Mouse (Mus musculus) heart, postnatal 10 days (tissue): ENCODE measurements around the gene Igfbpl1. TPM values are rescaled to one million over a fixed set of nuclear protein-coding genes. Genes with fewer than 3 reads are reported as not detected.

Experiments used
- DNase-seq, 2 experiments: peaks; one replicate each; pipeline ENCODE4 v3.0.0; 2021
- intact Hi-C: fragments of 180-260 bp; cut with DNase I; formaldehyde crosslinking; loops from one replicate; pipeline ENCODE4 v1.15.1; 2025
- total RNA-seq, 2 experiments: library from RNA; stranded (reverse); gene quantifications; 2 replicates each; pipeline ENCODE4 v1.2.3; 2021

Gene Igfbpl1
- total RNA-seq, 2 experiments from 2014 or later = 2.6 to 3.8 TPM

DNA sequence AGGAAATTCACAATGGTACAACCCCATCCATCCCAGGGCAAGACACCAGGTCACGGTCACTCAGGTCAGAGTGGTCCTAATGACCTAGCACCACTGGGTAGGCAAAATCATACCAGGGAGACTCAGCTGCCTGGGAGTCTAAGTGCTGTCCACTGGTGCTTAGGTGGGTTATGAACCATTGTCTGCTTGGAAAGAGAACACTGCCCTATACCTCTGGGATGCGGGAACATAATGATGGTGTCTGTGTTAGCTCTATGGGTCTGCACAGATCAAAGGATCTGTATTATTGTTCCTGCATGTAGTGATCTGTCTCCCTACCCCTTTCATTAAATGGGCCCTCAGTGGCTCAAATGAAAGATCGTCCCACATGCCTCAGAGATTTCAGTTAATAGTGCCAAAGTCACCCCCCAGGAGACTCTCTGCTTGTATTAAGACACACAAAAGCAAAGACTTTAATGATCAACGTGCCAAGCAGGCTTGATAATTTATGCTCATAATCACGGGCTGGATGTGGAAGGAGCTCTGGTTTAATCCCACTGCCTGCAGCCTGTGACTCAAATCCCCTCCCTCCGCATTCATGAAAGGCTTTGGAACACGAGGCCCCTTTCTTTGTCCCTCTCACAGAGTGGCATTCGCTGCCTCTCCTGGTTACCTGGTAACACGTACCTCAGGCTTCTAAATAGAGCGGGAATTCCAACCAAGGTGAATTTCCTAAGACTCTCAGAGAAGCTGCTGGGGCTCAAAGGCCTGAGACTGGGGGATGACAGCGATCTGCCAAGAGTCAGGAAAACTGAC lies 3.7 kb downstream of the Igfbpl1 start:
- intact Hi-C loops = no loop called here
- DNase-seq = no peak

DNA sequence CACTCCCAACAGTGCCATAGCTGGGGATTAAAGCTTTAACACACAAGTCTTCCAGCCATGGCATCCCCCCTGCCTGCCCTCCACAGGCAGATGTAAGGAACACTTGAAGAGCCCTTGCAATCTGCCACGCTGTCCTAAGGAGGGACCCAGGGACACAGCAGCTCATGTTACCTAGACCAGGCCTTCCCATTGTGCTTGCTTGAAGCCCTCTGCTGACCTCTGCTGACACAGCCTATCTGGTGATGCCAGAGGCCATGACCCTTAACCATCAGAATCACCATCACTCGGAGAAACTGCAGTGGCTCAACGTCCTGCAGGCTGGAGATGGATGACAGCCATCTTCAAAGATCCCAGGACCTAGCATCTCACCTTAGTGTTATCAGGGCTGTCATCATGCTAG lies 4.7 kb downstream of the Igfbpl1 start:
- intact Hi-C loops = loop anchor here (2.0 kb wide), 1 partner anchor 33 kb away; no protein-coding TSS in a partner anchor
- DNase-seq = no peak

DNA sequence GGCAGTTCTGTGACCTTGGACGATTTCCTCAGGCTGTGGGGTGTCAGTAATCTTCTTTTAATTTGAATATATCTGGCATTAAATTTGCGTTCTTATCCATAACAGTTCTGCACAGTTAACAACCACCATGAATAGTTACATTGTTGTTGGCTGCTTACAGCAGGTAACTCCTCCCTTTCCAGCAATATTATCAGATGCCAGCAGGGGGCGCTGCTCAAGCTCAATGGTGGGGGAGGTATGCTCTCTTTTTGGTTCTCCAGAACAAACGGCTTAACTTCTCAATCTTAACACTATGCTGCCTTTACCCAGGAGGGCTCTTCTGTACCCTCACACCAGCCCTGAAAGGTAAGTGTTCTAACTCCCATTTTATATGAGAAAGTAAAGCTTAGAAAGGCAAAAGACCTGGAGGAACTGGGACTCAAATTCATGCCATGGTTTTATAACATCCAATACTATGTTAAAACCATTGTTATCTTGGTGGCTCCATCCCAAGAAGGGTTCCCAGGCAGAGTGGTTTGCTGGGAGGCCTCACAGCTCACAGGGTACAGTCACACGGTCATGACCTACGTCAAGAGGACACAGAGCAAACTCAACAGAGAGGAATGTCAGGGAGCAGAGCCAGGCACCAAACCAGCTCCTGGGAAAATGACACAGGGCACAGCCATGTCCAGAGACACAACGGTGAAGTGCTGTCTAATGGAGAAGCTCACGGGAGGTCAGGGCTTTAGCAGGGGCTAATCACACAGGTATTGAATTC lies 6.5 kb downstream of the Igfbpl1 start:
- peak; percentile 75 to 85 for DNase-seq
- intact Hi-C loops = loop anchor here (2.0 kb wide), 1 partner anchor 35 kb away; no protein-coding TSS in a partner anchor

DNA sequence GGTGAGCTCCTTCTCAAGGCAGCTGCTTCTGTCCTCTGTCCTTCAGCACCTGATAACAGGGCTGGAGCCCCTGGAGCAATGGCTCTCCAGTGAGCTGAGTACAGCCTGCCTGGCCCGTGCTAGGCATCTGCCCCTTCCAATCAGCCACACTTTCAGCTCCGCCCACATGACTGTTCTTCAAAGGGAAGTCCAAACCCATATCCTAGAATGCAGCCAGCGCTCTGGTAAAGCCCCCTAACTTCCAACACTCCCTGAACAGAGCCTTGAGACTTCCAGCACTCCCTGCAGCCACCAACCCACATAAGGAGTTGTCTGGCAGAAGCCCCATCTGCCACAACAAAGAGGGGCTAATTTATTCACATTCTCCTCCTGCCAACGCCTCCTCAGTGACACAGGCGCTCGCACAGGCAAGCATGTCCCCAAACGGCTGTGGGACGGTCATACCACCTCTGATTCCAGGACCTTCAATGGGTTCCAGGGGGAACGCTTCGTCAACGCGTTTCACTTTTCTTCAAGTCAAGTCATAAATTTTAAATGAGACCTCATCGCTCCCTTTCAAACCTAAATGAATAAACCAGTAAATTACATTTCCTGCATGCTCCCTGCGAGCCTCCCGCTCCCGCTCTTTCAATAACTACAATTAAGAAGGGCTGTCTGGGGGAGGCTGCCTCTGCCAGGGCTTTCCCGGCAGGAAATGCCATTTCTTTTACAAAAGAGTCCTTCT lies 7.4 kb downstream of the Igfbpl1 start:
- intact Hi-C loops = loop anchor here (5.0 kb wide), 2 partner anchors 402 to 532 kb away; no protein-coding TSS in a partner anchor
- peak; percentile 71 to 74 for DNase-seq

DNA sequence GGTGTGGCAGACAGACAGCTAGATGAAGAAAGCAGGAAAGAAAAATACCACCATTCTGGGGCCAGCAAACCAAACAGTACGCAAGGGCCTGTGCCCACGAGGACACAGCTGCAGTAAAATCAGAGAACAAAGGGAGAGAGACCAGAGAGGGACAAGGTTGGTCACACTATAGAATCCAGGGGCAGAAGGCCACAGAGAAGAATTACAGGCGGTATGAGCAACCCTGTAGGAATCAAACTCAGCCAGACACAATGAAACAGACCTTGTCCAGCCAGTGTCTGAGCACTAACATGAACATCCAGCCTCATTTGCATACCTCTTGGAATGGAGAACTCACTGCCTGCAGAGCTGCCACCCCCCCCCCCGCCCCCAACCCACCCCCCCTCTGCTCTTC lies 7.9 kb downstream of the Igfbpl1 start:
- intact Hi-C loops = loop anchor here (5.0 kb wide), 2 partner anchors 402 to 532 kb away; no protein-coding TSS in a partner anchor
- DNase-seq = no peak

DNA sequence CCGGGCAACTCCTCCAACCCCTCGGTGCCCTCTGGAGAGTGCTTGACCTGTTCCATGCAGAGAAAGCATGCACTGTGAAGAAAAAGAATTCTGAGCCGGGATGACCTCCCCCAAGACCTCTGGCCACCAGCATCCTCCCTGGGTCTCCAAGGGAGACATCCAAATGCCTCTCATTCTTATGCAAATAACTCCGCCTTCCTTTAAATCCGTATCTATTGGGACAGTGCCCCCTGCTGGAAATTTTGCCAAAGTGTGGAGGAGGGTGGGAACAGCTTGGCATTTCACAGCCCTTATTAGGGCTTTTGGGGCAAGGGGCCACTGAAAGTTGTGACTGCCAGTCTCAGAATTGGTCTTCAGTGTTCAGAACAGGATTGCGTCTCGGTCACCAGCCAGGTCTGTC lies 11.2 kb downstream of the Igfbpl1 start:
- intact Hi-C loops = loop anchor here (5.0 kb wide), 2 partner anchors 398 to 528 kb away; no protein-coding TSS in a partner anchor
- peak; percentile 52 to 72 for DNase-seq

DNA sequence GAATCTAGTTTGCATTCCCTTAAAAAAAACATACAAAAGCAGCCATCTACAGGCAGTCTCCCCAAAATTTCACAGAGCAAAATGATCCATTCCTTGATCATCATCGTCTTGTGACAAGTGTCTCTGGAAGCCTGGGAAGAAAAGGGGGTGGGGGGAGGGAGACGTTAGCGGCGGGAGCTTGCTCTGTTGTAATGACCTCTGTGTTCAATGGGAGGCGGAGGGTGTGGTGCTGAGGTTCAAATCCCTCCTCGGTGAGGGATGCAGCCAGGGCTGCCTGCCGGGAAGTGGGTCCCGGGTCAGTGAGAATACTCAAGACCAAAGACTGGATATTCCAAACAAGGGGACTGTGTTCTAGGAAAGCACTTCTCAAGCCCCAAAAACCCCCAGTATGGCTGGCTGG lies 15.5 kb downstream of the Igfbpl1 start:
- intact Hi-C loops = no loop called here
- DNase-seq = no peak

DNA sequence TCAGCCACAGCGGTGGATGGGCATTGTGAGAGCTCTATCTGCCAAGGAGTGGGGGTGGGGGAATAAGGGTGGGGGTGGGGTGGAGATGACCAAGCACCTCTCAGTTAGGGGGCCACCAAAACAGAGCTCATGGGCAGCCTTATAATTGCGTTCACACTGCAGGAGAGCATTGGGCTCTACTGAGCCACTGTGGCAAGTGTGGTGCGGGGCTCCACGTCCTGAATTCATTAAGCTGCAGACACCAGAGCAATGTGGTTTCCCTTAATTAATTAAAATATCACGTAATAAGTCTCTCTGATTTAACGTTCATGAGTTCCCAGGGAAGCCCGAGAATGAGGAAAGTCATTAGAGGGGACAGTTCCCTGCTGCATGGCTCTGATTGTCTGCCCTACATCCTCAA lies 18.7 kb downstream of the Igfbpl1 start:
- DNase-seq = no peak
- intact Hi-C loops = no loop called here

DNA sequence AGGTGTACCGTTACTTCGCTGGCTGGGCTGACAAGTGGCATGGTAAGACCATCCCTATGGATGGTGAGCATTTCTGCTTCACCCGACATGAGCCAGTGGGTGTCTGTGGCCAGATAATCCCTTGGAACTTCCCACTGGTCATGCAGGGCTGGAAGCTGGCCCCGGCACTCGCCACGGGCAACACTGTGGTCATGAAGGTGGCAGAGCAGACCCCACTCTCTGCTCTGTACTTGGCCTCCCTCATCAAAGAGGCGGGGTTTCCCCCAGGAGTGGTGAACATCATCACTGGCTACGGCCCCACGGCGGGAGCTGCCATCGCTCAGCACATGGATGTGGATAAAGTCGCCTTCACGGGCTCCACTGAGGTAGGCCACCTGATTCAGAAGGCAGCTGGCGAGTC lies 23.8 kb downstream of the Igfbpl1 start:
- DNase-seq = no peak
- intact Hi-C loops = no loop called here

DNA sequence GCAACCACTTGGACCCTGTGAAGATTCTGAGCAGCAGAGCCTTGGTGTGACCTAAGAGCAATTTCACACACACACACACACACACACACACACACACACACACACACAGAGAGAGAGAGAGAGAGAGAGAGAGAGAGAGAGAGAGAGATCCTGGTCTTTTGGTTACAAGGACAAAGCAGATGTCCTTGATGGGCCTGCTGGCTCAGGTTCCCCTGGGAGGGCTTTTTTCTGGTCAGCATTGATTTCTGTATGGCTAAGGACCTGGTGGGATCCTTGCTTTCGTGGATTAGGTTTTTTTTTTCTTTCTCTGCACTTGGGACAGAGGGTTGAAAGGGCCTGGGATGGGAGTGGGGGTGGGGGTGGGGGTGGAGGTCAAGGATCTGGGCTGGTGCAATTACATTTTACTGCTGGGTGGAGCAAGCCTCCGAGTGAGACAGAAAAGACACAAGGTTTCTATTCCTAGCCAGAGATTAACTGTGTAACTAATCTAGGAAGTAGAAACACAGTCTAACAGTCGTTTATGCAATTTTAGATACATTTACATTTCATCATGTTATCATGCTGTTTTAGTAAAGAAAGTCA lies 26.7 kb downstream of the Igfbpl1 start:
- no peak for DNase-seq
- intact Hi-C loops = no loop called here

DNA sequence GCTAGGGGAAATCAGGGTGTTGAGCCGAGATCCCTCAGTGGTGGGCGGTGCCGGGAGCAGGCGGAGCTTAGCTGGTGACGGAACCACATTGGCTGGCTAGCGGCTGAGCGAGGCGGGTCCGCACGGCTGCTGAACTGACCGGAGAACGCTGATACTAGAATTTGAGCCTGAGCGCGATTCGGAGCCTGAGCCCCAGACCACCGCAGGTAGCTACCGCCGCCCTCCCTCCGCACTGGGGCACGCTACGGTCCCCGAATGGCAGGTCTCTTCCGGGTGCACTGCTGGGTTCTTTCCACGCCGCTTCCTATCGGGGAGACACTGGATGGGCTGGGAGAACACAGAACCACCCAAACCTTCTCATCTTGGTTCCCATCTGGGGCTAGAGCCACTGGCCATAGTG lies 27.8 kb downstream of the Igfbpl1 start, which contains the start of gene Aldh1b1:
TSS of gene Aldh1b1 (plus strand) at position 59 of the 400 bp plus-strand sequence.
- intact Hi-C loops = no loop called here
- DNase-seq = peak; percentile 80 to 81

DNA sequence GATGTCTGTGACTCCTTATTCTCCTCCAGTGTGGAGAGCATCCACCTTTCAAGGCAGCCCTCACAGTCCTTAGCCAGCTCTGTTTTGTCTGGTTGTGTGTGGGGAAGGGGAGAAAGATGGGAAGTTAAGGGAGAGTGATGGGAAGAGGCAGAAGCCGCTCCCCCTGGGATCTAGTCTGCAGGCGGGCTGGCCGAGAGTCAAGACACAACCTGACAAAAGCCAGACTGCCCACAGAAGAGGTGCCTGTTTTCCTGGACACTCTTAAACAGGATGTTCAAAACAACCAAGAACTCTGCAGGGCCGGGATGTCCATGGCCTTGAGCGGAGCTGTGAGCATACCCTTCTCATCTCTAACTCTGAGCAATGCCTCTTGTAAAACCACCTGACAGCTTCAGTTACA lies 30.0 kb downstream of the Igfbpl1 start:
- DNase-seq = no peak
- intact Hi-C loops = no loop called here

DNA sequence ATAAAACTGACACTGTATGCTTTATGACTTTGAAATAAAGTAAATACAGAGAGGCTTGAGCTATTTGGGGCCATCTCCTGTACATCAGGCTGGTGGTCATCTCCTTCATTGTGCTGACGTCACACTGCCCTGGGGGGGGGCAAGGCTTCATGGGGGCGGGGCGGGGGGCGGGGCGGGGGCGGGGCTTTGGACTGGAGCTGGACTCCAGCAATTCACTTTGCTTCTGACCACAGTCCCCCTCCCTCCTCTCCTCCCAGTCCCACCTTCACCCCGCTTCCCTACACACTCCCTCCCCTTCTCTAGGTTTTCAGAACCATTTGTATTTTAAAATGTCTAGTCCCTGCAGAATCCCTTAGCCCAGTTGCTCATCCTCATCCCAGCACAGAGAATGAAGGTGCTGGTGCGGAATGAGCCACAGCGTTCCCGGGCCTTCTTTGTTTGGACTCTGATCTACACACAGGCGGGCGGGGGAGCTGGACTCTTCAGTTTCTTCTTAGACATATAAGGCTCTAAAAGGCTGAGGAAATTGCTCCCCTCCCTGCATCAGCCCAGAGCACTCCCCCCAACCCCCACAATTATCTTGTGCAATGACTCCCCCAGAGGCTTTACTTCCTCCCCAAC lies 31.4 kb downstream of the Igfbpl1 start:
- peak in 1 of 2 experiments; percentile 22 for DNase-seq
- intact Hi-C loops = no loop called here

DNA sequence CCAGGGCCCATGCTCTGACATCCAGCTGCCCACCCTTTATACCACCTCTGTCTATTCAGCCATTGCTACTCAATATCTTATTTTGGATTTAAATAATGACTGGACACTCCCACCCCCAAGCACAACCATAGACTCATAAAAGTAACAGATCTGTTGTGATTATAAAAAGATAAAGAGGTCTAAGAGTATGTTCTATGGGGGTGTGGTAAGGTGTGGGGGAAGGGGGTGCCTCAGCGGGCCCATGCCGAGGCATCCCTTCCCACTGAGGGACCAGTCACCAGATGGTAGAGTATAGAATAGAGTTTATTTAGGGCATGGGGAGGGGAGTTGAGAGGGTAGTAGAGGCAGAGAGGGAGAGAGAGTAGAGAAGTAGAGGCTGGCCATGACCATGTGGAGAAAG lies 36.7 kb downstream of the Igfbpl1 start:
- DNase-seq = no peak
- intact Hi-C loops = no loop called here

DNA sequence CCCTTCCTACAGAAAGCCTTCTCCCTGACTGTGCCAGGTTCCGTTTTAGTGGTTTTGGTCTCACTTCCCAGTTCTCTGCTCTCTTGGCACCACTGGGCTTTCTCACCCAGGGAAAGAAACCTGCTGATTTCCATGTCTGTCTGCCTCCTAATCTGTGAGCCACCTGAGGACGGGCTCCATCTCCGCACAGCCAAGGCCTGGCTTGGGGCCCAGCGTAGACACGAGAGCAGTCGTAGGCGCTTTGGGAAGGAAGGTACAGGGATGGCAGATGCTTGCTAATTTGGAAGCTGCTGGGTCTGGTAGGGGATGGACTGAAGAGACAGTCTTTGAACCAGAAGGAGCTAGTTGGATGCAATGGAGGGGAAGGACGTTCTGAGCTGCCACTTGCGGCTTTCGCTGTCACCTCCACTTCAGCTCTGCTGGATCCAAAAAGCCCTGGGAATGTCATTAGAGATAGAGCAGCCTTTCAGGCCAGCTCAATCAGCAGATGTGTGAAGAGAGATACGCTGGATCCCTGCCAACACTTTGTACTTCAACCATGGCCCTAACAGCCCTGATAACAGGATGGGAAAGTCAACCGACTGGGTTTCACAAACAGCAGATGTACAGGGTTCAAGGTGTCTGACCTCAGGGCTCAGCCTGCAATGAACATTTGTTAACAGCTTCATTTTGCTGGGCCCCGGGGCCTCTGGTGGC lies 37.3 kb downstream of the Igfbpl1 start:
- peak; percentile 50 to 52 for DNase-seq
- intact Hi-C loops = loop anchor here (10.0 kb wide), 1 partner anchor 65 kb away; no protein-coding TSS in a partner anchor

DNA sequence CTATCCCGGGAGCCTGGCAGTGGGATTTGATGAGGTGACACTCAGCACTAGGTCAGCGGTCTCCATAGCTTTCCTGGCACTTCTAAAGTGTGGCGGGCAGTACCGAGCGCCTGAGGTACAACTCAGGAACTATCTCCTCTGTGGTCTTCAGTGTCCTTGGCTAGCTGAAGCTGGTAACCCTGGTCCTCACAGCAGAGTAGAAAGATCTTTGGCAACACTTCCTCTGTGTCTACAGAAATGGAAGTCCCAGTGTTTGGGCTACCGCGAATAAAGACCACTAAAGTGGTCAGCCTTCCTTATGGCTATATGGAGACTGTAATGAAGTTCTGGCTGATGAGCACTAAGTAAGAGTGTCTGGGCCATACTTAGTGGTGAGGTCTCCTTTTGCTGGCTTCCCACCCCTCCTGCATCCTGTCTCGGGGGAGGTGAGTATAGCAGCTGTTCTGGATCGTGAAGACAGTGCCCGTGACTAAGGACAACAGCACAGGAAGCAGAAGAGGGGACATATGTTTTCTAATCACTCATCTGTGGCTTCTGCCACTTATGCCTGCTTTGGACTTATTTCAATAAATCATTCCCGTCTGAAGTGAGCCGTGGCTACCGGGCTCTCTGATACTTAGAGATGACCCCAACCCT lies 38.2 kb downstream of the Igfbpl1 start:
- DNase-seq = no peak
- intact Hi-C loops = loop anchor here (10.0 kb wide), 1 partner anchor 66 kb away; no protein-coding TSS in a partner anchor

DNA sequence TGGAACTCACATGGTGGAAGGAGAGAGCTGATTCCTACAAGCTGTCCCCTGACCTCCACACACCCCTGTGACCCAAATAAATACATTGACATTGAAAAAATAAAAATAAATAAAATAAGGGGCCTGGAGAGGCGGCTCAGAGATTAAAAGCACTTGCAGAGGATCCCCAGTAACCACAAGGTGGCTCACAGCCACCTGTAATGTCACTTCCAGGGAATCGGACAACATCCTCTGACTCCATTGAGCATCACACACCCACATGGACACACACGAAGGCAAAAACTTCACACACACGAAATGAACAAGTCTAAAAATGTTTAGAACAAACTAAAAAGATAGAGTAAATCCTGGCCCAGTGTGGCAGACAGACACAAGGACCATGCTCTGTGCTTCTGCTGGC lies 40.0 kb downstream of the Igfbpl1 start:
- no peak for DNase-seq
- intact Hi-C loops = loop anchor here (10.0 kb wide), 1 partner anchor 68 kb away; no protein-coding TSS in a partner anchor

DNA sequence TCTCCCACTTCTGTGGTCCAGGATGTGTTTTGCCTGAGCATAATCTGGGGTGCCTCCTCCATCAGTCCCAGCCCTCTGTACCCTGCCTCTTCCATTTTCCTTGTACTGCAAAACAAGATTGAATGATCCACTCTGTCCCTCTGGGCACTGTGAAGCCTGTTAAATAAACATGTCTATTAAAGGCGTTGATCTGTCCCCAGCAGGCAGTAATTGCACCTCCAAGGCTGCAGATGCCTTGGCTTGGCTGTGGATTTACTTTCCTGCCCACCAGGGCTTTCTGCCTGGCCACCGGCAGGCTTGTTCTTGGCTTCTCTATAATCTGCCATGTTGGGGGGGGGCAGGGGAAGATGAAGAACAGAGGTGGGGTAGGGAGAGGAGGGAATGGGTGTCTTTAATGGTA lies 40.8 kb downstream of the Igfbpl1 start:
- intact Hi-C loops = loop anchor here (10.0 kb wide), 1 partner anchor 69 kb away; no protein-coding TSS in a partner anchor
- DNase-seq = no peak

DNA sequence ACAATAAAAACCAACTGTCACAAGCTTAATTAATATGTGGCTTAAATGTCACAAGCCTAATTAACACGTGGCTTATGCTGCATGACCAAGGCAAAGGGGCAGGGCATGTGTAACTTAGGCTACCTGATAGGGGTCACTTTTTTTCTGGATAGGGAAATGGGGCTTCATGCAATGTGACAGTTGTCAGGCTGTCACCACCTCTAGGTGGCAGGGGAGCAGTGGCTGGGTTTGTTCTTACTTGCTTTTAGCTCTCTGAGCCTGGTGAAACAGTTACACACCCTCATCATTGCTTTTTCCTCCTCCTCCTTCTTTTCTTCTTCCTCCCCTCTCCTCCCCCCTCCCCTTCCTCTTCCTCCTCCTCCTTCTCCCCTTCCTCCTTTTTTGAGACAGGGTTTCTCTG lies 43.1 kb downstream of the Igfbpl1 start:
- DNase-seq = peak; percentile 38 to 42
- intact Hi-C loops = loop anchor here (10.0 kb wide), 1 partner anchor 71 kb away; no protein-coding TSS in a partner anchor
